In genomic region chr2:14597909-14598563, GRCm38 (mm10) we compare ENCODE assay signal across 16 mouse cellular contexts. TPM values are rescaled to one million over a fixed set of nuclear protein-coding genes. Genes with fewer than 3 reads are reported as not detected.
"Had no signal": no experiment of that assay in that cellular context is flagged by ENCODE, and none has a peak within 500 bp of the region (broad histone marks: within the 10 kb centered on the region; RNA-seq: fewer than 3 reads in every experiment).

No protein-coding gene starts in this region.

- H3K36me3 ChIP-seq: liver, embryonic 15.5 days; lung, embryonic 15.5 days; neural tube, embryonic 12.5 days; stomach, embryonic 15.5 days had no signal

- H3K4me1 ChIP-seq: liver, embryonic 15.5 days; neural tube, embryonic 12.5 days; stomach, embryonic 15.5 days had no signal

- DNase-seq: liver, postnatal 0 days; lung, adult 2 months; lung, postnatal 14 days; lung, postnatal 36 days; right cerebral cortex, postnatal 14 days; thymus, adult 2 months; thymus, postnatal 25 days; thymus, postnatal 4 days had no signal

- ATAC-seq: liver, postnatal 0 days; lung, postnatal 0 days had no signal

- H3K27ac ChIP-seq: liver, embryonic 15.5 days; lung, embryonic 15.5 days; macrophage; neural tube, embryonic 12.5 days; stomach, embryonic 15.5 days; stomach, postnatal 0 days had no signal

- H3K4me3 ChIP-seq: liver, embryonic 15.5 days; lung, embryonic 15.5 days; megakaryocyte, embryonic 14.5 days; neural tube, embryonic 12.5 days; stomach, embryonic 15.5 days had no signal

- H3K9ac ChIP-seq: liver, embryonic 15.5 days; liver, postnatal 0 days; lung, embryonic 15.5 days; neural tube, embryonic 12.5 days; stomach, embryonic 15.5 days had no signal

- H3K9me3 ChIP-seq: liver, embryonic 15.5 days; lung, embryonic 15.5 days; megakaryocyte, embryonic 14.5 days; neural tube, embryonic 12.5 days; stomach, embryonic 15.5 days had no signal

- H3K27me3 ChIP-seq: liver, embryonic 15.5 days; lung, embryonic 15.5 days; megakaryocyte, embryonic 14.5 days; stomach, embryonic 15.5 days had no signal

- H3K4me2 ChIP-seq: liver, embryonic 15.5 days; lung, embryonic 15.5 days; neural tube, embryonic 12.5 days; stomach, embryonic 15.5 days had no signal

RNA-seq across cellular contexts. Expression of gene Cacnb2, which starts 4.9 kb away (rescaled TPM):
- polyA plus RNA-seq: macrophage had no signal
